Mouse (Mus musculus) lung, postnatal 0 days (tissue): ENCODE data around the gene Olfml3. TPM values are rescaled to one million over a fixed set of nuclear protein-coding genes. Genes with fewer than 3 reads are reported as not detected.

Experiments
- ATAC-seq: fragments of 200-750 bp; cut with Nextera tagmentation; 2 replicates; pipeline ENCODE4 v1.8.0; 2017; ENCODE audit warnings: moderate library complexity
- DNase-seq: peaks from one replicate; pipeline ENCODE4 v3.0.0-alpha.2; 2016; ENCODE audit warnings: low spot score
- H3K27ac ChIP-seq: fragments of 300-500 bp; sonication (generic); 2 replicates; pipeline ENCODE4 v1.5.1; 2014; ENCODE audit warnings: antibody characterized with exemption, mild to moderate bottlenecking, low read length, mixed read lengths
- H3K27me3 ChIP-seq: fragments of 300-500 bp; sonication (generic); replicated peaks from 2 replicates; pipeline ENCODE4 v1.6.1; 2014; ENCODE audit warnings: low read length, mixed read lengths; ENCODE audit not compliant: insufficient read depth
- H3K36me3 ChIP-seq: fragments of 300-500 bp; sonication (generic); 2 replicates; pipeline ENCODE4 v1.6.1; 2014; ENCODE audit warnings: low read length, mixed read lengths; ENCODE audit not compliant: insufficient read depth
- H3K4me1 ChIP-seq: fragments of 300-500 bp; sonication (generic); 2 replicates; pipeline ENCODE4 v1.6.1; 2014; ENCODE audit warnings: antibody characterized with exemption, low read depth, low read length, mixed read lengths; ENCODE audit not compliant: insufficient read depth
- H3K4me2 ChIP-seq: fragments of 300-500 bp; sonication (generic); replicated peaks from 2 replicates; pipeline ENCODE4 v1.6.1; 2014; ENCODE audit warnings: low read depth, mild to moderate bottlenecking, low read length, moderate library complexity, mixed read lengths
- H3K4me3 ChIP-seq: fragments of 300-500 bp; sonication (generic); 2 replicates; pipeline ENCODE4 v1.5.1; 2014; ENCODE audit warnings: low read depth, low read length
- H3K9ac ChIP-seq: fragments of 300-500 bp; sonication (generic); replicated peaks from 2 replicates; pipeline ENCODE4 v1.6.1; 2014; ENCODE audit warnings: low read depth, mild to moderate bottlenecking
- H3K9me3 ChIP-seq: fragments of 300-500 bp; sonication (generic); 2 replicates; pipeline ENCODE4 v1.6.1; 2016; ENCODE audit warnings: low read length, mixed read lengths
- CTCF ChIP-seq: IDR thresholded peaks from 2 replicates; pipeline ENCODE4 v1.5.1; 2016; ENCODE audit warnings: antibody characterized with exemption, mild to moderate bottlenecking
- EP300 ChIP-seq: IDR thresholded peaks from 2 replicates; pipeline ENCODE4 v1.6.1; 2016; ENCODE audit warnings: antibody characterized with exemption, mild to moderate bottlenecking, control low read depth
- WGBS: fragments of 180-500 bp; shearing (Covaris S2); extraction: QIAGEN DNeasy Blood & Tissue Kit; methylation state at CpG from one replicate; pipeline ENCODE4 v1.1.7; 2014; 5-methylcytosine and 5-hydroxymethylcytosine counted together
- polyA plus RNA-seq: library from polyadenylated mRNA; unstranded; fragments of >200 nt; fragmentation: Nextera tagmentation; extraction: Ambion mirVana; gene quantifications from 2 replicates; pipeline ENCODE4 v1.2.1, GENCODE M21; 2015

Gene Olfml3
- polyA plus RNA-seq = 98.3 and 105 TPM in 2 replicates

DNA sequence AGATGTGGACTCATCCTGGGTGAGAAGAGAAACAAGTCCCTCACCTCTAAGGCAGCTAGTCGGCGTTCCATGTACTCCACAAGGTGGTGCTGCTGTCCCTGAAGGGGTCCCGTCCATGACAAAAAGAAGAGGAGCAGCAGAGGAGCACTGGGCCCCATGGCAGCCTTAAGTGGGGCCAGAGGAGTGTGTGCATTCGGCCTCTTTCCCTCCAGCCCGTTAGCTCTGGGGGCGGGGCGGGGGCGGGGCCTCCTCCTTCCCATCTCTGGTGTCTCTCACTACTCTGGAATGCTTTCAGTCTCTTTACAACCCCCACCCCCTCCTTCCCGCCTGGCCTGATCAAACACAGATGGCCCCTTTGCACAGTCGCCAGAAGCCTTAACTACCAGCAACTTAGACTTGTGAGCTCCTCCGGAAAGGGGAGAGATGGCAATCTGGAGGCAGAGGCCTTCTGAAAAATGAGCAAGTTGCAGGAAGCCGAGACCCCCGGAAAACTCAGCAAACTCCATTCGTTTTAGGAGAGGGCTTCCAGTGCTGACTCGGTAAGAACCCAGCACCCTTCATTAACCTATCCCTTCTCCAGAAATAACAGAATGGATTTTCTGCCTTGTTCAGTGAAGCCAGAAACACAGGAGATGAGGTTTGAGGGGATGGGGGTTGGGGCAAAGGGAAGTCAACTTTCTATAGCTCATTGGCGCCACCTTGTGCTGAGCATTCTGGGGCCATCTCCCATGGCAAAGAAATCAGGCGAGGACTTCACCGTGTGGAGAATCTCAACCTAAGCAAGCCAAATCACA, at the start of gene Olfml3:
Gene Olfml3, minus strand, starts transcription at position 224 of the 794 bp plus-strand sequence.
- peak; percentile 90 for DNase-seq
- Histone ChIP-seq H3K27me3 (no peaks in the 10 kb centered on the region), H3K4me1 (peaks cover 13% of the 10 kb centered on the region; the same call in 1 of the 2 replicates), H3K9me3 (no peaks in the 10 kb centered on the region), H3K36me3 (peaks cover 12% of the 10 kb centered on the region; the same call in 1 of the 2 replicates), H3K9ac (peak within 1 kb of the TSS; percentile 33), H3K4me2 (peak within 1 kb of the TSS; percentile 58), H3K4me3 (peak within 1 kb of the TSS; percentile 34), H3K27ac (peak within 1 kb of the TSS; percentile 71)
- no peak for TF ChIP-seq EP300
- TF ChIP-seq CTCF = peak; percentile 94
- ATAC-seq = peak; percentile 76
- under 1% methylated on average over 18 of the region's 18 CpGs for WGBS

DNA sequence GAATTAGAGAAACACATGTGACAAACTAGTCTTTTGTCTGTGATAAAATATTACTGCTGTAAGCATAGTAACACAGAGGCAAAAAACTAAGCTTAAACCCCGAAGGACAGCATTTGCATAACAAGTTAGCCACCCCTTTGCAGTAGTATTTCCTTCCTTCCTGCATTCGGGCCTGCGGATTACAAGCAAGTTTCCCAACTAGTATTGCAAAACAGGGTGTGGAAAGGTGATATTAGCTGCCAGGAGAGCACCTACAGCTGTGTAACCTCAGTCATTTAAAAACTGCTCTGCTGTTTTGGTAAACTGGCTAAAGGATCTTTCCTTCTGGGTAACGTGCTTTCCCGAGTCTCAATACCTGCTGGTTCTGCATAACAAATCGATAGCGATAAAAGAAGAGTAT, 49.4 kb upstream of the Olfml3 start:
- 43% methylated on average over 7 of the region's 7 CpGs for WGBS
- Histone ChIP-seq H3K4me2 (0 out of 2 replicates have a peak overlapping the region, but pooled peaks have one; percentile 22), H3K4me1 (peaks cover 10% of the 10 kb centered on the region), H3K4me3 (no peak overlapping the region), H3K27ac (peak overlapping the region; percentile 66), H3K9me3 (no peaks in the 10 kb centered on the region), H3K27me3 (no peaks in the 10 kb centered on the region), H3K9ac (no peak overlapping the region), H3K36me3 (no peaks in the 10 kb centered on the region)
- ATAC-seq = no peak
- DNase-seq = peak; percentile 89
- TF ChIP-seq CTCF (no peak), EP300 (peak; percentile 72)

- DNase-seq = no peak
Observed at GRCm38 (mm10) chr3:103782844-103783609, 45.2 kb upstream of the Olfml3 start.

GRCm38 (mm10) chr3:103780777-103781176, 43.0 kb upstream of the Olfml3 start:
- ATAC-seq (no peak), DNase-seq (no peak)
- Histone ChIP-seq H3K9me3 (no peaks in the 10 kb centered on the region), H3K36me3 (peaks cover 13% of the 10 kb centered on the region), H3K4me2 (no peak overlapping the region), H3K27ac (no peak overlapping the region), H3K4me1 (0 out of 2 replicates have a peak, but pooled peaks cover 3% of the 10 kb centered on the region), H3K9ac (no peak overlapping the region), H3K27me3 (no peaks in the 10 kb centered on the region), H3K4me3 (no peak overlapping the region)
- TF ChIP-seq CTCF = no peak
- TF ChIP-seq EP300 = 0 out of 2 replicates have a peak, but pooled peaks have one; percentile 37
- 62% methylated on average over 5 of the region's 5 CpGs for WGBS

More at GRCm38 (mm10) chr3:103782844-103783609, 45.2 kb upstream of the Olfml3 start:
- H3K4me2 ChIP-seq = no peak overlapping the region
- H3K27me3 ChIP-seq = no peaks in the 10 kb centered on the region
- H3K9ac ChIP-seq = no peak overlapping the region
- no peaks in the 10 kb centered on the region for H3K9me3 ChIP-seq
- WGBS = 69% methylated on average over 4 of the region's 4 CpGs
- no peak for ATAC-seq
- TF ChIP-seq CTCF (no peak), EP300 (no peak)
- H3K4me3 ChIP-seq = no peak overlapping the region
- H3K4me1 ChIP-seq = peaks cover 3% of the 10 kb centered on the region; the same call in 1 of the 2 replicates
- H3K27ac ChIP-seq = no peak overlapping the region
- H3K36me3 ChIP-seq = peaks cover 2% of the 10 kb centered on the region; the same call in 1 of the 2 replicates

GRCm38 (mm10) chr3:103780271-103780670, 42.5 kb upstream of the Olfml3 start:
- no peak for ATAC-seq
- 0 out of 2 replicates have a peak, but pooled peaks cover 3% of the 10 kb centered on the region for H3K4me1 ChIP-seq
- H3K27ac ChIP-seq = no peak overlapping the region
- no peak overlapping the region for H3K9ac ChIP-seq
- WGBS = 81% methylated on average over 3 of the region's 3 CpGs
- no peak for TF ChIP-seq CTCF
- TF ChIP-seq EP300 = no peak
- H3K4me2 ChIP-seq = no peak overlapping the region
- H3K27me3 ChIP-seq = no peaks in the 10 kb centered on the region
- no peaks in the 10 kb centered on the region for H3K9me3 ChIP-seq
- no peak for DNase-seq
- H3K36me3 ChIP-seq = peaks cover 13% of the 10 kb centered on the region
- no peak overlapping the region for H3K4me3 ChIP-seq

DNA sequence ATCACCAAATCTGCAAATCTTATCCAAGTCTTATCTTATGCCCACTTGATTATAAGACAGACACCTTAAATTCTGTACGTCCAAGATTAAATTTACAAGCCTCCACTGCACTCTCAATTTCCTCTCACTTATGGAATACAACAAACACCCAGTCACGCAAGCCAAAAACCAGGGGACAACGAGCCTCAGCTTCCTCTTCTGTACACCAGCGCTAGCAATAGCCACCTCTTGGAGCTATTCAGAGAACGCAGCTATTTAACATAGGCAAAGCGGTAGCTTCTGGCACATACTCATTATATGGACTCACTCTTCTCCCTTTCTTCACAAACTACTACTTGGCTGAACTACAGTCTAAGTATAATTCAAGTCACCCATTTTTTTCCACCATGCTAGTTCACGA, 41.4 kb upstream of the Olfml3 start:
- 0 out of 2 replicates have a peak, but pooled peaks cover 6% of the 10 kb centered on the region for H3K4me1 ChIP-seq
- no peaks in the 10 kb centered on the region for H3K27me3 ChIP-seq
- no peak overlapping the region for H3K27ac ChIP-seq
- H3K9ac ChIP-seq = no peak overlapping the region
- 61% methylated on average over 7 of the region's 7 CpGs for WGBS
- no peak overlapping the region for H3K4me2 ChIP-seq
- no peak overlapping the region for H3K4me3 ChIP-seq
- no peaks in the 10 kb centered on the region for H3K9me3 ChIP-seq
- DNase-seq (no peak), ATAC-seq (no peak)
- H3K36me3 ChIP-seq = peaks cover 13% of the 10 kb centered on the region
- no peak for TF ChIP-seq CTCF
- no peak for TF ChIP-seq EP300
